Mouse (Mus musculus) cerebellum, adult (tissue): Measurements from ENCODE around the gene Adgra3.

ENCODE experiments used
- ATAC-seq: cut with Nextera tagmentation; 2 replicates; pipeline ENCODE4 v1.9.2; 2017; ENCODE audit warnings: mild to moderate bottlenecking, moderate library complexity, mixed read lengths; ENCODE audit not compliant: insufficient number of reproducible peaks, low FRiP score, low TSS enrichment

Adgra3 gene

DNA sequence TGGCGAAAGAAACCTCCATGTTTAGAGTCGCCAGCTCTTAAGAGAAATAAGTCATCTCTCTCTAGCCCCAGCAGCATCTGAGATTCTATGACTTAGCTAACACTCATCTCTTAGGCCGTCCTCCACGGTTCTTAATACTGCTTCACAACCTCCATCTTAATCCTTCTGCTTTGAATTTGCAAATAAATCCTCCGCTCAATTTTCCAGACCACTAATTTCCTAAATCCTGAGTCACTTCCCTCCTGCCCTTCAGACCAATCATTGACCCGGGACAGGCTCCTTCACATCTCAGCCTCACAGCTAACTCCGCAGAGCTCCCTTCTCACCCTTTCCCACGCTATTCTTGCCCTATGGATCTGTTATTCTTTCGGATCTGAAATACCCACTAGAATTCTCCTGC lies 25.1 kb downstream of the Adgra3 start:
- no peak for ATAC-seq

DNA sequence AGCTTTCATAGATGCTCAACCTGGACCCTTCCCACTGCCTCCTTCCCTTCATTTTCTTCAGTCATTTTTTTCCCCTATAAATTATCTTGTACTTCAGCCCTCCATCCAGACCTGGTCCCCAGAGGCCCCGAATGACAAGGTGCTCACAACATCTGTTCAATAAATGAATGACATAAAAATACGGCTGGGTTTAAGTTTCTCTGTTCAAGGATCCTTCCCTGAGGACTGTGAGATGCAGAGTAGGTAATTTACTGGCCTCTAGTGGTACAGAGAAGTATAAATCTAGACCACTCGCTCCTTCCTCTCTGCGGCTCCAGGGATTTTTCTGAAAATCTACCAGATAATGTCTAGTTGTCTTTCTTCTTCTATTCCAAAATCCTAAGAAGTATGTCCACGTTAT lies 26.5 kb downstream of the Adgra3 start:
- ATAC-seq: peak; percentile 56; the same call in 1 of the 2 replicates

DNA sequence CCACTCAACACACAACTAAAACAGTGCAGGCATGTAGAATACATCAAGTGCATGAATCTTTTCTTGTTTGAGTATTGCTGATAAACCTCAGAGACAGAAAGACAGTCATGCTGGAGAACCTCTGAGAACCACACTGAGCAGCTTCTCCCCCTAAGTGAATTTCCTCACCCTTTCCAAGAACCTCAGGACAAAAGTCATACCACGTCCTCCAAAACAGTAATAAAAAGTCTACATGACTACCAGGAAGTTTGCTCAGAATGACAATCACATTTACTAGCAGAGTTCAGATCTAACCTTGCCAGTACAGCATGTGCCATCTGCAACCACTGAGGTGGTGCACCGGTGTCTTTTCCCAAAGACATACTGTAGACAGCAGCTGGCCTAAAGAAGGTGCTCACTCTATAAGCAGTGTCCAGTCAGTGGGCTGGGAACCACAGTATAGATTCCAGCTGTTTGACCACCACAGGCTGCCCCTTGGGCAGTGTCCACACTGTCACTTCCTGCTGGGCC lies 27.0 kb downstream of the Adgra3 start:
- no peak for ATAC-seq

DNA sequence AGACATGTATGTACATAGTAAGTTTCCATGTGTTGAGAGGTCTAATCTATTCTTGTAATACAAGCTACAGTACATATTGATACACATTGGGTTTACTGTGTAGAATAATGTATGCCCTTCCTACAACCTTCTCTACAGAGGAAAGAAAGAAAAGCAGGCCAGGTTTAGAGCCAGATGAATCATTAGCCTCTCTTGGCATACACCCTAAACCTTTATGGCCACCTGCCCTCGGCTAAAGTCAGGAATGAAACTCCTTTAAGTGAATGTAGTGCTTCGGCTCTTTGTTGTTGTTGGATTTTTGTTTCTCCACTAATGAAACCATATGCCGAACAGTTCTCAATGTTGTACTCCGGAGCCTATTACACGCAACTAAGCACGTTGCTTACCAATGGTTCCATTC lies 27.5 kb downstream of the Adgra3 start:
- ATAC-seq: no peak

DNA sequence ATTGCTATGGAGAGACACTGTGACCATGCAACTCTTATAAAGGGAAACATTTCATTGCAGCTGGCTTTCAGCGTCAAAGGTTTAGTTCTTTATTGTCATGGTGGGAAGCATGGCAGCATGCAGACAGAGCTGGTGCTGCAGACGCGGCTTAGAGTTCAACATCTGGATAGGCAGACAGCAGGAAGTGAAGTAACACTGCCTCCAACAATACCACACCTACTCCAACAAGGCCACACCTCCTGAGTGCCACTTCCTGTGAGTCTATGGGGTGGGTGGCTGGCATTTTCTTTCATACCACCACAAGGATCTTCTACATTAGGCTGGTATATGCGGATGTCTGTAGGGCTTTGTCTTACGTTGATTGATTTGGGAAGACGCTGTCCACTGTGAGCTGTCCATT lies 29.1 kb downstream of the Adgra3 start:
- ATAC-seq: no peak

DNA sequence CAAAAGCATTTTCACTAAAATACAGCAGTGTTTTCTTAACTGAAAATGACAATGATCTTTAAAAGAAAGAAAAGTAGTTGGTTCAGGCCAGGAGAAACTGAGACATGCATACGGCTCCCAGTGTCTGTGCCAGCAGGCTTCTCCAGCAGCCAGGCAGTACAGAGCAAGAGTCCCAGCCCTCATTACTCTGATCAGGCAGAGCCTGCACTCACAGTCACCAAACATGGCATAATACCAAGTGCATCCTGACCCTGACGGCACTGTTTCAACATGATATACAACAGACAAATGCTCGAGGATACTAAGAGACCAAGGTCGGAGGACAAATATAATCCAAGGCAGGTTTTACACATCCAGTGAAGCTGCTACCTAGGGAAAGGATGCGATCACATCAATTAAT lies 31.2 kb downstream of the Adgra3 start:
- no peak for ATAC-seq

DNA sequence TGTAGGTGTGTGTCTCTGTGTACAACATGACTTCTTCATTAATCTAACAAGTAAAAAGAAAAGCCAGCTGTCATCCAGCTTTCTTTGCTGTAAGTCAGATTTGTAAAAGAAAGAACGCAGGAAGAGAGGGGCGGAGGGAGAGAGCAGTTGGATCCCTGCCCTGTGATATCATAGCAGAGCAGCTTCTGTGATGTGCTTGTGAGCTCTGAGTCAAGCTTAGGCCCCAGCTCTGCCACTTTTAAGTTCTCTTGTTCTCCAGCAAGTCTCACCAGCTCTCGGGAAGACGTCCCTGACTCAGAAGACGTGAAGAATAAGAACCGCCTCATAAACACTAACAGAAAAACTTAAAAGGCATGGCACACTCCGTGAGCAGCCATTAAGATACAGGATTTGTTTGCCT lies 31.8 kb downstream of the Adgra3 start:
- ATAC-seq: no peak

DNA sequence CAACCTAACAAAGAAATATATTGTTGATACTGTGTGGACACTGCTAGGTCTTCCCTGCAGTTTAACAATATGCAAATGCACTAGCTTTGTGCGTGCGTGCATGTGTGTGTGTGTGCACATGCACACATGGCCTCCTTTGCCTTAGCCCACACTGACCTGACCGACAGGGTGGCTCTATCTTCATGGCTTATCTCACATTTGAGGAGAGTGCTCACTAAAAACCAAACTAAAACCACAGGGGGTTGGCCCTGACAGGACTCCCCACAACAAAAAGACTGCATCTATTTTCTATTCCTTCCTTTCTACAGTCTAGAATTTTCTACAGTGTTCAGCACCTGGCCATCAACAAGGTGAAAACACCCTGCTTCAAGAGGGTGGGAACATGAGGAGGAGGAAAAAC lies 32.7 kb downstream of the Adgra3 start:
- ATAC-seq: no peak

DNA sequence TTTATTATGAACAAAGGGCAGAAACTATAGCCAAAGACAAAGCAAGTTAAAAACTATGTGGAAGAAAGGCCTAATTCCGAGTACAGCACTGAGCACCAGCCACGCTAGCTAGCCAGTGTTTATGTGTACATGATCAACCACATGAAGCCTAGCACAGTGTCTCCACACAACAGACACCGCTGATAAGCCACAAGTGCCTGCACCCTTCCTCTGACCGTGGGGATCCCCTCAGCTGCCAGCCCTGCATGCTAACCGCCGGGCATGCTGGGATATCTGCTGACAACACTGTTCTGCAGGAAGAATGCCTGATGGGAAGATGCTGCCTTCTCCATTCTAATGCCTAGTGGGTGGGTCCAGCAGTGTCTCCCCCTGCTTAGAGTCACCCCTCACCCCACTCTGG lies 34.7 kb downstream of the Adgra3 start:
- no peak for ATAC-seq

DNA sequence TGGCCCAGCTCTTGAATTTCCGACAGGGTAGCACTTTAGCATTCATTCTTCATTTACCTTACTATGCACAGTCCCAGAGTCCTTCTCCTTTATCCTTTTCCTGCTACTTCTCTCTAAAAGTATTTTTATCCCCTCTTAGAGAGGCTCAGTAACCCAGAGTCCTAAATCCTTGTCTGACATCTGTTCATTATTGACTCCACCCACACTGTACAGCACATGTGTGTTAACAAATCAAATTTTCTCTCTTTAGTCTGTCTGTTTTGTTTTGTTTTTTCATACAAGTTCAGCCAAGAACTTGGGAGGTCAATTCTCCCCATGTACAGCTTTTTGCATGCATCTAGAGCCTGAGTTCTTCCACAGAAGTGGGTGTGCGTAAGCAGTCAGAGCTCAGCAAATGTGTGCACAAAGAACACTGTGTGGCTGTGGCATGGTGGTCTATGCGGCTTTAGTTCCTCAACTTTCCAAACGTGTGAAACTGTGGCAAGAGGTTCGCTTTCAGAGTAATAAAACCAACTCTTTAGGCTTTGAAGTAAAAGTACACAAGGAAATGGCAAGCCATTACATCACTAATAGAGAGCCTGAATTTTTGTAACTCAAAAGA lies 42.7 kb downstream of the Adgra3 start:
- no peak for ATAC-seq

DNA sequence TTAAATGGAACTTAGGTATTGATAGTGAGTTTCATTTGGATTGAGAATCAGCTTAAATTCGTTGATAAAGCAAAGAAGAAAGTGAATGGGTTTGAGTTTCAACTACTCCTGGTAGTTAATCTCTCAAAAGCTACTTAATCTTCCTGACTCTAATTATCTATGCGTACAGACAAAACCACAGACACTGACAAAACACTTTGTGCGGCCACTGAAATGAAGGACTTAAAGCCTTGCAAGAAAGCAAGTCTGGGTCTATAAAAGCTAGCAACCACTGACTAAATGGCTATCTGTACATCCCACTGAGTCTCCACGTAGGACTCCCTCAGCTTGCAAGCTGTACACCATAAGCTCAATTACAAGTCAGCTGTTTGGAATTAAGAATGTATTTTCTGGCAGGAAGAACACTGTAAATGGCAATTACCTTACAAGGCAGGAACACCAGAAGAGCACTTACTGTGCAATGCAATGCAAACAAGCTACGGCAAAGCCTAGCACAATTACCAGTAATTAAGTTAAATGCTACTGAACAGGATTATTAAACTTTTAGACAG lies 43.6 kb downstream of the Adgra3 start:
- ATAC-seq: no peak

DNA sequence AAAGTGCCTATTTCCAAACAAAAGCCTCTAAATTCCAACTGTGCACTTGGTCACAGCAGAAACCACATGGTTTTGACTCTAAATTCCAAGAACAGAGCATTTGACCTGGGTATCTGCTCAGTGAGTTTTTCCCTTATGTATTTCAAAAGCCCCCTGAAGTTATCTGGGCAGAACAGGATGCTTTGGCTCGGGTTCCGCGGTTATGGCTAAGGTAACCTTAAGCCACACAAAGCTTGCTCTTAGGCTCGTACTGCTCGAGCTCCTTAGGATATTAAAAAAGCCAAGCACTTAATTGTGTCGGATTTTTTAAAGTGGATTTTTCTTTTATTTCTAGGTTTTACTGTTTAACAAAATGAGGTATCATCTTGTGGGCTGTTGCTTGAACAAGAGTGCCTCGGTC lies 44.1 kb downstream of the Adgra3 start:
- ATAC-seq: no peak

DNA sequence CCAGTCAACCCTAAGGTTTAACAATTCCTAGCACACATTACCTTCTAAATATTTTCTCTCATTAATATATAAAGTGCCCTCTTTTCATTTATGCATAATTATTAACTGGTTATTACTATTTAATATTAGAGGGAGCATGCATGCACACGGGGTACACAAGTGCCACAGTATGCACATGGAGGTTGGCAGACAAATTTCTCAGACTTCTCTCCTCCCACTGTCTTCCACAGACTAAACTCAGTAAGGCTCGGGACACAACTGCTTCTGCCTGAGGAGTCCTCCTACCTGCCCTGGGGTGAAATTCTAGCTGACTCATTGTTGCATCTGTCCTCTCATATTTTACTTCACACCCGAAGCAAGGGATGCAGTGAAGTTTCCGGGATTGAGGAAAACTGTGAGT lies 44.8 kb downstream of the Adgra3 start:
- no peak for ATAC-seq

DNA sequence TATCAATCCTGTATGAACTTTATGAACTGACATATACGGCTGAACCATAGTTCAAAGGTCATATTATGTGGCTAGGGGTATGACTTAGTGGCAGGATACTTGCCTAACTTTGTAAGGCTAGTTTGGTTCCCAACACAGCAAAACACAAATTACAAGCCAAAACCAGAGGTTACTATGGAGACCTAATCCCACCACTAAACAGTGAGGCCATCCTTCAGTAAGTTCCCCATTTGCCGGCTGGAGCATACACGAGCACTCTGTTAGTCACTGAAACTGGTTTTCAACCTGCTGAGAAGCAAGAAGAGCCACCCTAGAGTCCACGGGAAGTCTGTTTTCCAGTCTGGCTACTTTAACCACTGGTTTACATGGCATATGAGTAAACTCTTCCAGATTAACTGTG lies 50.0 kb downstream of the Adgra3 start:
- no peak for ATAC-seq

DNA sequence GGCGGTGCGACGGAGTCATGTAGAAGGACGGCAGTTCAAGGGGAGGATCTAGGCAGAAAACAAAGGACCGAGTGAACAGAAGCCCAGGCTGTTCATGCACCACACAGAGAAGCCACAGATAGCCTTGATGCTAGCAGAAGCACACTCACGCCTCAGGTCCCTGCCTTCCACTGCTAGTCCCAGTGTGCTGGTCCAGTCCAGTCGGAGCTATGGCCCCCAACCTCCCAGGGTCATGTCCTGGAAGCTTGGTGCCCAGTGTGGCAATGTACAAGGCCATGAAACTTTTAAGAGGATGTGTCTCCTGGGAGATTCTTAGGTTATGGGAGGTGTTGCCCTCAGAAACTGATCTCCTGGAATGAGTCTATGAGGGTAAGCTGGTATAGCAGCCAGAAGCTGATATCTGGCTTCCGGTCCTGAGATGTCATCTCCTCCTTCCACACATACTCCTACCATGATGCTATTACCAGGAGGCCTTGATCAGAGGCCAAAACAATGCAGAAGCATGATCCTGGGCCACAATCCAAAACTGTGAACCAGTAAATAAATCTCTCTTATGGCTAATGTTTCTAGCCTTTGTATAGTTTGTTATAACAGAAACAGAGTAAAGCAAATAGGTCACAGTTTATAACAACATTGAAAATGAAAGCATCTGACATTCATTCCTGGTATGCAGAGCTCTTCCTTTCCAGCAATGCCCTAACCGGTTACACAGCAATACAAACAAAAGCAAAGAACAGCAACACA lies 51.7 kb downstream of the Adgra3 start:
- no peak for ATAC-seq

DNA sequence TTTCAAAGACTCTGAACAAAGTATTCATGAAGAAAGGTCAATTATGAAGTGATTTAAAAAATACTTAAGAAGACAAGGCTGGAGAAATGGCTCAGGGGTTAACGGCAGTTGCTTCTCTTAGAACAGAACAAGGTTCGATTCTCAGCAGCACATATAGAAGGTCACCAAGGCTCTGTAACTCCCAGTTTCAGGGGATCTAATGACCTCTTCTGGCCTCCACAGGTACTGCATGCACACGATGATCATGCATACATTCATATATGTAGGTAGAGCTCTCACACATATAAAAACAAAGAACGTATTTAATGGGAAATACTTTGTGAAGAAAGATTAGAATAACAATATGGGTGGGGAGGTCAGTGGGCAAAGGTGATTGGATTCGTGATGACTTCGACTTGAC lies 56.5 kb downstream of the Adgra3 start:
- no peak for ATAC-seq

DNA sequence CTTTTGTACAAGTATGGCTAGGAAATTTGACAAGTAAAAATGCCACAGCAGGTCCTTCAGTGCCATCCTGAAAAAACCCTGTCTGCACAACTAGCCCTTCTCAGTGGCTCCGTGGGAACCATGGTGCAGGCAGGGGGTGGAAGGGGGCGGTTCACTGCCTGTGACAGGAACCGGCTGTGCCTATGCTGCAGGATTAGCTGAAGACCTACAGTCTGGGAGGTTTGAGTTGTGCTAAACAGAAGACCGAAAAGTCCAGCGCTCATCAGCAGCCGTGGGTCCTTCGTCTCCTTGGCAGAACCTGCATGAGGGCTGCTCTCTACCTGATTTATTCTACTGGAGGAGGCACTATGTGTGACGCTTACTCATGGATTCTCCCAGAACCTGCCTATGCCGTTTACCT lies 59.0 kb downstream of the Adgra3 start:
- no peak for ATAC-seq

DNA sequence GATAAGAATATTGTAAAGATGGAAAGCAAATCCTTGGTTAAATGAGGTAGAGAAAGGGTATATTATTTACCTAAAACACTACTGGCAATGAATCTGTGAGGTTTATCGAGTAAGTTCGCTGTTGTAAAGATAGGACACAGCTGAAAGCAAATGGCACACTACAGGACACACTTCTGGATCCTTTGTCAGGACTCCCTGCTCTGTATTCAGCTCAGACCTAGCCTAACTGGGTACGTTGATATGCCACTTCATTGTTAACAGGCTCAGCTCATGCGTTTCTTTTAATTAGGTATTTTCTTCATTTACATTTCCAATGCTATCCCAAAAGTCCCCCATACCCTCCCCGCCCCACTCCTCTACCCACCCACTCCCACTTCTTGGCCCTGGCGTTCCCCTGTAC lies 61.8 kb downstream of the Adgra3 start:
- ATAC-seq: no peak

DNA sequence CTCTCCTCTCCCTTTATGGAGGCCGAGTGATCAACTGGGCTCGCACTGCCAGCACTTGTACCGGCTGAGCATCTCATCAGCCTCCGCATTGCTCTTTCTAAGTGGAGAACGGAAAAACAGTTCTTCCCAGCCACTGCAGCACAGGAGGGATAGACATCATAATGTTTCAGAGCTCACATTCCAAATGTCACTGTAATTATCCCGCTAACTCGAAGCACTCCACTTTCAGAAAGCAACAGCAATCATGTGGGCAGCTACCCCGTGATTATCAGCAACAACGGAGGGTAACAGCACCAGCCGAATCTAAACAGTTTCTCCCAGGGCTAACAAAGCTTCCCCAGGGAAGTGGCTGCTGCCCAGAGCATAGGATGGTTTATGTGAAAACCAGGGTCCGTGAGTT lies 62.3 kb downstream of the Adgra3 start:
- ATAC-seq: no peak

DNA sequence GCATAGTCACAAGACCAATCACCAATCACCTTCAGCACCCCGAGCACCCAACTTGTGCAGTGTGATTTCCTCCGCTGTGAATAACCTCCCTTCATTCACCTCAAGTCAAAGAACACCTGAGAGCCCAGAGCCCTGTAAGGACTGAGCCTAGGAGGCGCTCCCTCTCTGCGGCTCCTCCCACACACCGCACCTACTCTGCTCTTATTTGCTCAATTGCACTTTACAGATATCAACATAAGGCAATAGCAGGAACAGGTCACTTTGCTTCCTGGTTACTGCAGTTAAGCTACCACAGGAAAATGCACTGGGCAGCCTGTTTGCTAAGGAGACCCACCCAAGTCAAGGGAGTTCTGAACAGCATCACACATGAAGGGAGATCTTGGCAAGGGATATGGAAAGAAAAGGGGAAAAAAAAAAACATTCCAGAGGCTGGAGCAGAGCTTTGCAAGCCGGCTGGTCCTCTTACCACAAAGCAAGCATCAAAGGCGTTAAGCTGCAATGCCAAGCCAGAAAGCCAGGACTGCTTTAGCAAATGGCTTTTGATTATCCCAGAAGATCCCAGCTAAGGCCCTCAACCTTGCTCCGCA lies 68.0 kb downstream of the Adgra3 start:
- no peak for ATAC-seq

DNA sequence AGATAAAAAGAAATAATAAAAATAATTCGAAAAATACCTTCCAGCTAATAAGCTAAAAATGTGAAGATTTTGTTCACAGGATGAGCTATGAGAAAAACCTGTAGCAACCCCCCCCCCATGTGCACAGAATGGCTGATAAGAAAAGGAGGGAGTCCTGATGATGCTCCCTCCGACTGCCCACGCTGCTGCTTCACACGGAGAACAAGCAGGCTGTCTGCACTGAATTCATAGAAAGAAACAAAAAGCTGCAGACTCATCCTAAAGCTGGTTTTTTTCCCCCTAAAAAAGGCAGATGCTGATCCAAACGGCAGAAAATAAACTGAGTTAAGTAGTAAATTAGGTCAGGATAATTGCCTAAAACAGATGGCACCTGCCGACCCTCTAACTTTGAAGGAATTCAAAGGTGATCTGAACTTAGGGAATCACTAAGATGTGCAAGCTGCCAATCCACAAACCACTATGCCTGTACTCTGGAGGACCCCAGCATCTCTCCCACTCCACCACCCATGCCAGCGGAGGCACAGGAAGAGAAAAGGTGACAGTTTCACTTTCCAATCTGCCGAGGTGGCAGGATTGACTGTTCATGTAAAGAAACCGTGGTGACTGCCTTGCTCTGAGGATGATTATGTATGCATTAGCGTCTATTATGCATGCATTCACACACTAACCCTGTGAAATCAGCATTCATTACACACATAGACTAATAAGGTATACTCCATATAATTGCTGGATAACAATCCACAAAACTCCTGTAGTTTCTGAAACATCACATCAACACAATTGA lies 70.6 kb downstream of the Adgra3 start:
- ATAC-seq: no peak
